Mouse (Mus musculus): ENCODE data around the gene 2310030G06Rik. TPM values are rescaled to one million over a fixed set of nuclear protein-coding genes. Genes with fewer than 3 reads are reported as not detected.

Gene 2310030G06Rik
- polyA plus RNA-seq, 1 experiment from 2014 or later = 12.7 TPM

DNA sequence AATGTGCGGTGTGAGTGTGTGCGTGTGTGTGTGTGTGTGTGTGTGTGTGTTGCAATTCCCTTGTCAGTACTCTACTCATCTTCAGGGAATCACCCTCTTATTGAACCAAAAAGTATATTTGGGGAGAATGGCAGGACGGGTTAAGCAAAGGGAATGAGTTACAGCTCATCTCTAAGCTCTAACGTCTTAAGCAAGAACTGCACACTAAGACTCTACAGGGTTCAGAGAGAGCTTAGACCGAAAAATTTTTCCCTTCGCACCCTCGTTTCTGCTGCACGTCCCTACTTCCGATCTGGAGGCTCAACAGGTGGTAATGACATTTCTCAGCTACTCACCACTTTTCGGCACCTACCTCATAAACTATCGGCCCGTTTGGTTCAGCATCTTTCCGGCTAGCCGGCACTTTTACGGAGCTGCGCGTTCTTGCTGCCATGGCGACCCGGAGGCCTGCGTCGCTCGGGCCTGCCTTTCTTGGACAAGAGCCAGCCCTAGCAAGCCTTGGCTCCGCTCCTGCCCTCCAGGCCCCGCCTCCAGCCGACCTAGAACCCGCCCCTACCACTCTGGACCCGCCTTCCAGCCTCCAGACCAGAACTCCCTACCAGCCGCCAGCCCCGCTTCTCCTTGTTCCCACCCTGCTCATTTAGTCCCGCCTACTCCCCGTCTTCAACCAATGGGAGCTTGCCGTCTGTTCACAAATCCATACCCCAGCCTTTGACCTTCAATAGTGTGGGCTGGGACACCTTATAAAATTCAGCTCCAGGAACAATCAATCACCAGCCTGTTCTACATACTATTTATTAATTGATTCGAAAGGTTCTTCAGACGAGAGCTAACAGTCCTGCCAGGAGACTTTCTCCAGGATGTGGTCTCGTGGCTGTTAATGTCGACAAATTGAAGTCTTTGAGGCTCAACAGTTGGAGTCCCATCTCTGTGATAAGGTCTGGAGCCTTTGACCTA lies 7.1 kb downstream of the 2310030G06Rik start, which contains the start of gene Dixdc1:
TSS of gene Dixdc1 (minus strand) at position 604 of the 957 bp plus-strand sequence.
- ATAC-seq (replicated peaks; ENCODE audit: low FRiP score, low TSS enrichment, low read depth) (peak; percentile 98), DNase-seq (ENCODE audit: low spot score) (peak; percentile 97)
- H3K9me3 ChIP-seq (ENCODE audit: control insufficient read depth, low read length) = no peaks in the 10 kb centered on the region
- H3K4me2 ChIP-seq (ENCODE audit: low read length) = peak within 1 kb of the TSS; percentile 51
- peak within 1 kb of the TSS; percentile 59 for H3K27ac ChIP-seq (ENCODE audit: low read depth)
- H3K27me3 ChIP-seq (replicated peaks; ENCODE audit: control insufficient read depth, insufficient read depth, low read length) = no peaks in the 10 kb centered on the region
- 12% methylated on average over 36 of the region's 36 CpGs for WGBS
- H3K4me3 ChIP-seq (ENCODE audit: low read depth, low read length) = peak within 1 kb of the TSS; percentile 30
- H3K9ac ChIP-seq (ENCODE audit: low read length) = no peak within 1 kb of the TSS
- 0 out of 2 replicates have a peak, but pooled peaks cover 4% of the 10 kb centered on the region for H3K36me3 ChIP-seq (ENCODE audit: control insufficient read depth, insufficient read depth, low read length)
- H3K4me1 ChIP-seq (replicated peaks; ENCODE audit: control insufficient read depth, insufficient read depth, low read length) = no peaks in the 10 kb centered on the region

DNA sequence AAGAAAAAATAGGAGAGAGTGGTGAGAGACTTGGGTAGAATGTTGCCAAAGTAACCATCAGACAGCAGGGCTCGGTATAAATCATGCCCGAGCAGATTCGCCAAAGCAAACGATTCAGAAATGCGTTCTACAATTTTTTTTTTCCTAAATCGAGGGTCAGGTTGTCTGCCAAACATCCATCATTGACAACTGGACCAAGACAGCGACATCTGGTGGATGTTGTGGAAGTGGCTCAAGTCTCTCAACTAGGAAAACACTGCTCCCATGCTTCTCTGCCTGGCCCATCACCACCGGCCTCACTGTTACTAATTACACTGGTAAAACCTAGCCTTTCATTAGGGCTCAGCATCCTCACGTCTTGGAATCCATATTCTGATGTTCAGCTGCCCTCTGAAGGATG lies 11.3 kb downstream of the 2310030G06Rik start:
- H3K9me3 ChIP-seq (ENCODE audit: control insufficient read depth, low read length) = no peaks in the 10 kb centered on the region
- no peak overlapping the region for H3K27ac ChIP-seq (ENCODE audit: low read depth)
- H3K4me3 ChIP-seq (ENCODE audit: low read depth, low read length) = no peak overlapping the region
- H3K4me2 ChIP-seq (ENCODE audit: low read length) = peak overlapping the region; percentile 18; the same call in 1 of the 2 replicates
- no peaks in the 10 kb centered on the region for H3K27me3 ChIP-seq (replicated peaks; ENCODE audit: control insufficient read depth, insufficient read depth, low read length)
- H3K4me1 ChIP-seq (replicated peaks; ENCODE audit: control insufficient read depth, insufficient read depth, low read length) = no peaks in the 10 kb centered on the region
- no peak overlapping the region for H3K9ac ChIP-seq (ENCODE audit: low read length)
- 6% methylated on average over 9 of the region's 9 CpGs for WGBS
- H3K36me3 ChIP-seq (ENCODE audit: control insufficient read depth, insufficient read depth, low read length) = 0 out of 2 replicates have a peak, but pooled peaks cover under 1% of the 10 kb centered on the region
- DNase-seq (ENCODE audit: low spot score) = peak; percentile 65
- ATAC-seq (replicated peaks; ENCODE audit: low FRiP score, low TSS enrichment, low read depth) = no peak

DNA sequence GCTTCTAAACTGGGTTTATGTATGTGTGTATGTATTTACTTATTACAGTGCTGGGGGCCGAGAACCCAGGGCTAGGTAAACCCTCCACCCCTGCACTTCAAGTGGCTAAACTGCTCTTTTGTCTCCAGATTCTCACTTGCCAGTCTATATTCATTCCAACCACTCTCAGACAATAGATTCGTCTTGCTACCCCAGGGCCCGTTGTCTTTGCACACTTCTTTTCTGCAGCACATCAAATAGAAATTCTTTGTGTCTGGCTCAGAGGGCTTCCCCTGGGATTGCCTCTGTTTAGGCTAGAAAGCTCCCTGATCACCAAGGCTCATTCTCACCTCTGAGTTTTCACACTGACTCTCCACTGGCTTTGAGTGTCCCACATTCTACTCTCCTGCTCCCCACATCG lies 13.8 kb downstream of the 2310030G06Rik start:
- 24% methylated on average over 4 of the region's 4 CpGs for WGBS
- H3K27ac ChIP-seq (ENCODE audit: low read depth) = no peak overlapping the region
- H3K4me3 ChIP-seq (ENCODE audit: low read depth, low read length) = no peak overlapping the region
- H3K27me3 ChIP-seq (replicated peaks; ENCODE audit: control insufficient read depth, insufficient read depth, low read length) = no peaks in the 10 kb centered on the region
- H3K4me1 ChIP-seq (replicated peaks; ENCODE audit: control insufficient read depth, insufficient read depth, low read length) = no peaks in the 10 kb centered on the region
- H3K36me3 ChIP-seq (ENCODE audit: control insufficient read depth, insufficient read depth, low read length) = no peaks in the 10 kb centered on the region
- no peaks in the 10 kb centered on the region for H3K9me3 ChIP-seq (ENCODE audit: control insufficient read depth, low read length)
- no peak for DNase-seq (ENCODE audit: low spot score)
- H3K4me2 ChIP-seq (ENCODE audit: low read length) = no peak overlapping the region
- H3K9ac ChIP-seq (ENCODE audit: low read length) = no peak overlapping the region
- no peak for ATAC-seq (replicated peaks; ENCODE audit: low FRiP score, low TSS enrichment, low read depth)

DNA sequence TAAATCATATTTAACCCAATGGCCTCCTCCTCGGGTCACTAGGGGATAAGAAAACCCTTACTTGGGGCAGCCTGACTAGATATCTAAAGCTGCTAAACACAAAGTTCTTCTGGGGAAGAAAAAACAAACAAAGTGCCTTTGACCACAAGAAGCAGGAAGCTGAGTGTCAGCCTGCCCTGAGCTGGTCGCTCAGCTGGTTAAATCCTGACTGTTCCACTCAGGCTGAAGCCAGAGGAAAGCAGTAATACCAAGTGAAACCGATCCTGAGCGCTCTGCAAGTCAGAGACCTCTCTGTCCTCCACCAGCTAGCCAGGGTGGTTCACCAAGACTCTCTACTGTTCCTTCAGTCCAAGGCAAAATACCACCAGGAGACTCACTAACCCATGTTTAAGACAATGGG lies 16.7 kb downstream of the 2310030G06Rik start:
- Histone ChIP-seq H3K27me3 (replicated peaks; ENCODE audit: control insufficient read depth, insufficient read depth, low read length) (no peaks in the 10 kb centered on the region), H3K9me3 (ENCODE audit: control insufficient read depth, low read length) (no peaks in the 10 kb centered on the region), H3K27ac (ENCODE audit: low read depth) (no peak overlapping the region), H3K4me2 (ENCODE audit: low read length) (no peak overlapping the region), H3K9ac (ENCODE audit: low read length) (no peak overlapping the region), H3K4me3 (ENCODE audit: low read depth, low read length) (no peak overlapping the region), H3K4me1 (replicated peaks; ENCODE audit: control insufficient read depth, insufficient read depth, low read length) (no peaks in the 10 kb centered on the region), H3K36me3 (ENCODE audit: control insufficient read depth, insufficient read depth, low read length) (no peaks in the 10 kb centered on the region)
- ATAC-seq (replicated peaks; ENCODE audit: low FRiP score, low TSS enrichment, low read depth) (no peak), DNase-seq (ENCODE audit: low spot score) (no peak)
- 42% methylated on average over 4 of the region's 4 CpGs for WGBS

DNA sequence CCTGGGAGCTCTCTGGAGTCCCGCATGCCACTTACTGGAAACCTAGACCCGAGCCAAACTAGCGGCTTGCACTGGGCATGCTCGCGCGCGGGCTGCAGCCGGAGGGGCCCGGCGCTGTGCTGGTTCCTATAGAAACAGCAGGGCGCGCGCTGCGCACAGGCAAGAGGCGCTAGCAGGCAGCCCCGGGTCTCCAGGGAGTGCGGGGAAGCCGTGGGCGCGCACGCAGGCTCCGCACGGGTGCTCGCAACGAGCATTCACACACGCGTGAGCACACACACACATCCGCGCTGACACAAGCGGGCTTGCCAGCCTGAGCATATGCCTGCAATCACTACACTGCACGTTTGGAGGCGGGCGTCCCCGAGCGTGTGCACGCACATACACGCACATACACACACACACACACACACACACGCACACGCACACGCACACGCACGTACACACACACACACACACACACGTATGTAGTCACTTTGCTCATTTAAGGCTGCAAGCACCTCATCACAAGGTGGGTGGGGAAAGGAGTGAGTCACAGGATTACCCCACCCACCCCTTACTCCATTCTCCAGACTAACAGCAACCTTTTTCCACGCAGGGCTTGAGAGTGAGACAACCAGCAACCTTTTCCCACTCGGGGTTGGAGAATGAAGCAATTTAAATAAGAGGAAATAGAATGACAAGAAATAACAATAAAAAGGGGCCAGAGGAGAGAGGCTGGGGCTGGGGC lies 18.2 kb downstream of the 2310030G06Rik start:
- Histone ChIP-seq H3K4me3 (ENCODE audit: low read depth, low read length) (peak overlapping the region; percentile 63), H3K9me3 (ENCODE audit: control insufficient read depth, low read length) (no peaks in the 10 kb centered on the region), H3K27me3 (replicated peaks; ENCODE audit: control insufficient read depth, insufficient read depth, low read length) (no peaks in the 10 kb centered on the region), H3K4me1 (replicated peaks; ENCODE audit: control insufficient read depth, insufficient read depth, low read length) (peaks cover 5% of the 10 kb centered on the region; the same call in 1 of the 2 replicates), H3K9ac (ENCODE audit: low read length) (peak overlapping the region; percentile 45), H3K27ac (ENCODE audit: low read depth) (no peak overlapping the region), H3K36me3 (ENCODE audit: control insufficient read depth, insufficient read depth, low read length) (no peaks in the 10 kb centered on the region), H3K4me2 (ENCODE audit: low read length) (peak overlapping the region; percentile 86)
- 0% methylated on average over 45 of the region's 45 CpGs for WGBS
- DNase-seq (ENCODE audit: low spot score) (no peak), ATAC-seq (replicated peaks; ENCODE audit: low FRiP score, low TSS enrichment, low read depth) (peak; percentile 88)

DNA sequence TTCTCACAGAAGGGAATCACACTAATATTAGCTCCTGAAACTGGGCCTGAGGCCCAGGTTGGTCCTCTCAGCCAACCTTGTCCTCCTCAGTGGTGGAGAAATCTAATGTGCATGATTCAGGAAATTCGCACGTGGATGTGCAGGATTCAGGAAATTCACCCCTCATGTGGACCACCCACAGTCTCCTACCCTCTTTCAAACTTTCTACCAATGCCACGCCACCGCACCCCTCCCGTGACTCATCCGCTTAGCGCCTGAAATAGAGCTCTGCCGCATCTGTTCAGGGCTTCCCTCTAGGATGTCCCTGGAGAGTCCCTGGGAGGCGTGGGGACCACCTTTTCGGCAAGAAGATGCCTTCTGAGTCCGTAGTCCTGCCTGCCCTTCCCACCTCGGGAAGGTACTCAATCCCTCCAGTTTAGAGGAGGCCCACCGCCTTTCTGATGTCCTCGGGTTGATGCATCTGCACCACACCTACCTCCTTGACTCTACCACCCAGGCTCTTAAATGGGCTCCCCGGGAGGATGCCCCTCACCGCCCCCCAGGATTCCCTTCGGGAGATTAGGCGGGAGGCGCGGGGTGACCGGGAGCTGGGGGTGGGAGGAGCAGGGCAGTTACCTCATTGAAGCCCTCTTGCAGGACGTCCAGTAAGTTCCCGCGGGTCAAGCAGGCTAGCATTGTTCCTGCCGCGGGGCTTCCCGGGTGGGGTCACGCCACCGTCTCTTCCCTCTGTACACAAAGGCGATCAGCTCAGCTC lies 19.0 kb downstream of the 2310030G06Rik start:
- no peaks in the 10 kb centered on the region for H3K36me3 ChIP-seq (ENCODE audit: control insufficient read depth, insufficient read depth, low read length)
- peak overlapping the region; percentile 45 for H3K9ac ChIP-seq (ENCODE audit: low read length)
- no peak overlapping the region for H3K27ac ChIP-seq (ENCODE audit: low read depth)
- H3K4me3 ChIP-seq (ENCODE audit: low read depth, low read length) = peak overlapping the region; percentile 63
- no peaks in the 10 kb centered on the region for H3K27me3 ChIP-seq (replicated peaks; ENCODE audit: control insufficient read depth, insufficient read depth, low read length)
- no peaks in the 10 kb centered on the region for H3K9me3 ChIP-seq (ENCODE audit: control insufficient read depth, low read length)
- peak; percentile 85 for DNase-seq (ENCODE audit: low spot score)
- peak; percentile 28 for ATAC-seq (replicated peaks; ENCODE audit: low FRiP score, low TSS enrichment, low read depth)
- H3K4me1 ChIP-seq (replicated peaks; ENCODE audit: control insufficient read depth, insufficient read depth, low read length) = peaks cover 7% of the 10 kb centered on the region; the same call in 1 of the 2 replicates
- WGBS = 6% methylated on average over 29 of the region's 30 CpGs
- peak overlapping the region; percentile 86 for H3K4me2 ChIP-seq (ENCODE audit: low read length)

DNA sequence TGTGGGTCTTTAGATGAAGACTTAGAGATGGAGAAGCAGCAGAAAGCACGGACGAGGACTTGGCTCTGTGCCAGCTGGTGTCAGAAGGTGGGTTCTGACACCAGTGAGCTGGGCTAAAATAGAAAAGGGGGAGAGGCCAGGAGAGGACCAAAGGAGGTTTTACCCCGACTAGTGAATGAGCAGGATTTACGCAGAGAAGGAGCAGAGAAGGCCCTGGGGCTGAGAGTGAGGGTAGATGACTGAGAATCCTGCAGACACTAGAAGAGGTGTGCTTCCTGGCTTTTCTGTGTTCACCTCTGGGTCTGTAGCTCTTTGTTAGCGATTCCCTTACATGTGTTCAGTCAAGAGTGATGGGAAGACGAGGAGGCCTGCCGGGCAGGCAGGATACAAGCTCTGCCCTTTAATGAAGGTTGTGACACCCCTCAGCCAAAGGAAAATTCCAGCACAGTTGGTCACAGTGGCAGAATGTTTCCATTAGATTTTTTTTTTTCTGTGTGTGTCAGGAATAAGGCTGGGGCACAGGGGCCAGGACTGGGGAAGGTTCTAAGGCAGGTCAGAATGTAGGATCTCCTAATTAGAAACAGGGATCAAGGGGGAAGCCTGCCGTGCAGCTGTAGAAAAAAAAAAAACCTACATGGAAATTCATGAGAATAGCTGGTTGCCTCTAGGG lies 20.3 kb downstream of the 2310030G06Rik start:
- Histone ChIP-seq H3K4me3 (ENCODE audit: low read depth, low read length) (no peak overlapping the region), H3K27me3 (replicated peaks; ENCODE audit: control insufficient read depth, insufficient read depth, low read length) (no peaks in the 10 kb centered on the region), H3K9me3 (ENCODE audit: control insufficient read depth, low read length) (no peaks in the 10 kb centered on the region), H3K4me2 (ENCODE audit: low read length) (no peak overlapping the region), H3K4me1 (replicated peaks; ENCODE audit: control insufficient read depth, insufficient read depth, low read length) (peaks cover 7% of the 10 kb centered on the region; the same call in 1 of the 2 replicates), H3K27ac (ENCODE audit: low read depth) (no peak overlapping the region), H3K9ac (ENCODE audit: low read length) (no peak overlapping the region), H3K36me3 (ENCODE audit: control insufficient read depth, insufficient read depth, low read length) (no peaks in the 10 kb centered on the region)
- no peak for ATAC-seq (replicated peaks; ENCODE audit: low FRiP score, low TSS enrichment, low read depth)
- WGBS = 63% methylated on average over 8 of the region's 8 CpGs
- DNase-seq (ENCODE audit: low spot score) = no peak

Data from intestine, embryonic 14.5 days (tissue).